Mouse (Mus musculus) lung, postnatal 14 days (tissue): ENCODE results near the gene Socs5.

ENCODE experiments used
- DNase-seq: peaks from one replicate; pipeline ENCODE4 v3.0.0; 2021

Gene Socs5

DNA sequence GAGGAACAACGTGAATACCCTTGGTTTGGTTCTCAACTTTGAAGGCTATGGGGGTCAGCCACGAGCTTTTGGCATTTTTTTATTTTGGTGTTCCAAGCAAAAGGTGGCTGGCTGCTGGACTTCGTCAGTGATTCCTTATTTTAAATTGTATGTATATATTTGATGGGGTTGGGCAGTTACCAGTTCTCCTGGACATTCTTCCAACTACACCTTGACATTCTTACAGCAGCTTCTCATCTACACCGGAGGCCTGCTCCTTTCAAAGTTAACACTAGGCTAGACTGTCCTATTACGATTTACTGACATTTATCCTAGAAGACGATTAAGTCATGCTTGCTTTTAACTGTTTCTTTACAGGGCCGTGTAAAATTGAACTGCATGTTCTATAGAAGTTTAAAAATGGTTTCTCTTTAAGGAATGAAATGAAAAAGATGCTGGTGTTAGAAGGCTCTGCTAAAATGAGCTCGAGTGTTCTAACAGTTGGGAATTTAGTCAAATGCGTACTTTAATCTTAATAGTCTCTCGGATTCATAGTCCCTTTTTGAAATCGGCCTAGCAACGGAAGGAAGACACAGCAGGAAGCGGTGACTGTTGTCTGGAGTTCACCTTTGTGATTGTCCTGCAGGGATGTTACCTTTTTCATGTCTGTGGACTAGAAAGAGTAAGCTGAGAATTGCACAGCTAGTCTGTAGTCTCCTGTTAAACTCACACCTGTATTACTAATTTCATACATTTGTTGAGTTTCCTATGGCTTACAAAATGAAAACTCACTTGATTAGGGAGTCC lies 1.2 kb downstream of the Socs5 start:
- no peak for DNase-seq

GRCm38 (mm10) chr17:87109504-87109903 lies 2.0 kb downstream of the Socs5 start:
- DNase-seq = no peak

GRCm38 (mm10) chr17:87112852-87113592 lies 5.5 kb downstream of the Socs5 start:
- DNase-seq = no peak

- no peak for DNase-seq
Measured at GRCm38 (mm10) chr17:87115615-87116014, 8.1 kb downstream of the Socs5 start.

- DNase-seq = no peak
Measured at GRCm38 (mm10) chr17:87118966-87119526, 11.6 kb downstream of the Socs5 start.

DNA sequence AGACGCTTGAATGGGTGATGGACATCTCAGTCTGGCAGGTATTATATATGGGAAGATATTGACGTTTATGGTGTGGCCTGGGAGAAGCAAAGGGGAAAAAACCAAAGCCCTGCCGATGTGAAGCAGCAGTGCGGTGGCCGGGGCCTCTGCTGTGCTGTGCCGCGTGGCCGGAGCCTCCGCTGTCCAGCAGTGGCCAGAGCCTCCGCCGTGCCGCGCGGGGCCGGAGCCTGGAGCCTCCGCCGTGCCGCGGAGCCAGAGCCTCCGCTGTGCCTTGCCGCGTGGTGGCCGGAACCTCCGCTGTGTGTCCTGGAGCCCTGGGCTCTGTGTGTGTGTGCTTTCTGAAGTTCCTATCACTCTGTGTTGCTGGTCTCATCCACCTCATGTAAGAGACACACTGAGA lies 17.9 kb downstream of the Socs5 start:
- DNase-seq = no peak

DNA sequence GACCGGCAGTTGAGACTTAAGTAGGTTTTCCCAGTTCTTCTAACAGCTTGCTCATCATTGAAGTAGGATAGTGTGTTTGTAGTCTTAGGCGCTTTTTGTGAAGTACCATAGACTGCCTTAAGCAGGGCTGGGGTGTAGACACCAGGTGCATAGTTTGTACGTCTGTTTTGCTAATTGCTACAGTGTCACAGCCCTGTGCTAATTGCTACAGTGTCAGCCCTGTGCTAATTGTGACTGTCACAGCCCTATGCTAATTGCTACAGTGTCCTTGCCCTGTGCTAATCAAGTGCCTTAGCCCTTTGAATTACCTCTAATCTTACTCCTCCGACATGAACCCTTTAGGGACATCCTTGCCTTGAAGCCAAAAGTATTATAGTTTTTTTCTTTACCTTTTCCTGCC lies 24.8 kb downstream of the Socs5 start:
- DNase-seq = no peak

DNA sequence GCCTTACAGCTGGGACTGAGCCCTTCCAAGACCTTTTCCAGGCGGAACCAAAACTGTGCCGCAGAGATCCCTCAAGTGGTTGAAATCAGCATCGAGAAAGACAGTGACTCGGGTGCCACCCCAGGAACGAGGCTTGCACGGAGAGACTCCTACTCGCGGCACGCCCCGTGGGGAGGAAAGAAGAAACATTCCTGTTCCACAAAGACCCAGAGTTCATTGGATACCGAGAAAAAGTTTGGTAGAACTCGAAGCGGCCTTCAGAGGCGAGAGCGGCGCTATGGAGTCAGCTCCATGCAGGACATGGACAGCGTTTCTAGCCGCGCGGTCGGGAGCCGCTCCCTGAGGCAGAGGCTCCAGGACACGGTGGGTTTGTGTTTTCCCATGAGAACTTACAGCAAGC lies 26.3 kb downstream of the Socs5 start:
- DNase-seq = peak; percentile 15

- no peak for DNase-seq
Measured at GRCm38 (mm10) chr17:87134631-87135030, 27.2 kb downstream of the Socs5 start.

DNA sequence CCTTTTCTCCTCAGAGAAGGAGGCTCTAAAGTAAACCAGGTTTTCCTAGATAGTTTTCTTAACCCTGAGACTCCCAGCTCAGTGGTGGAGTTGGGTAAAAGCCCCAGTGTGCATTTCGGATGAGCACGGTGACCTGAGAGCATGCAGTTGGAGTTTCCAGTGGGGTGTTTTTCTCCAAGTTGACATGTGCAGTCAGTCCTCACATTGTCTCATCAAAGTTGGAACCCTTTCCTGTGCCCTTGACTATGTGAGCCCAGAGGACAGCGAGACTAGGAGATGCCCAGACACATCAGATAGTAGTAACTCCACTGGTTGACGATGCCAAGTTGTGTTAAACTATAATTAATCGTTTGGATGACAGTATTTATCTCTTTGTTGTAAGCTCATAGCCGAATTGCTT lies 28.3 kb downstream of the Socs5 start:
- no peak for DNase-seq

GRCm38 (mm10) chr17:87141188-87141935 lies 33.9 kb downstream of the Socs5 start:
- no peak for DNase-seq

GRCm38 (mm10) chr17:87142271-87142670 lies 34.8 kb downstream of the Socs5 start:
- DNase-seq = peak; percentile 71

DNA sequence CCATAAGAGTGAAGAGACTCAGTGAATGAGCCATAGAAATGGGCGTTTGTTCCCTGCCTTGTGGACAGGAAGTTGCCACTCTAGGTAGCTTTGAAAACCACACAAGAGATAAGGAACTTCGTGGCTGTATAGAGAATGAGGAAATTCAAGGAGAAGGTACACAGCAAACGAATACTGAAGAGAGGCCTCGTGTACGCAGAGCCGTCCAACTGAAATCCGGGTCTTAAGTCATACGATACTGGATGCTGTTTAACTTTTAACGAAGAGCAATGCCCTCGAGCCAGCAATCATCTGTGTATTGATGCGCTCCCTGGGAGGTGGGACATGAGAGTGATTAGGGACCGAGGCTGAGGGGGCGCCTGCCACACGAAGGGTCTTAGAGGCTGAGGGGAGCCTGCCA lies 35.7 kb downstream of the Socs5 start:
- no peak for DNase-seq

DNA sequence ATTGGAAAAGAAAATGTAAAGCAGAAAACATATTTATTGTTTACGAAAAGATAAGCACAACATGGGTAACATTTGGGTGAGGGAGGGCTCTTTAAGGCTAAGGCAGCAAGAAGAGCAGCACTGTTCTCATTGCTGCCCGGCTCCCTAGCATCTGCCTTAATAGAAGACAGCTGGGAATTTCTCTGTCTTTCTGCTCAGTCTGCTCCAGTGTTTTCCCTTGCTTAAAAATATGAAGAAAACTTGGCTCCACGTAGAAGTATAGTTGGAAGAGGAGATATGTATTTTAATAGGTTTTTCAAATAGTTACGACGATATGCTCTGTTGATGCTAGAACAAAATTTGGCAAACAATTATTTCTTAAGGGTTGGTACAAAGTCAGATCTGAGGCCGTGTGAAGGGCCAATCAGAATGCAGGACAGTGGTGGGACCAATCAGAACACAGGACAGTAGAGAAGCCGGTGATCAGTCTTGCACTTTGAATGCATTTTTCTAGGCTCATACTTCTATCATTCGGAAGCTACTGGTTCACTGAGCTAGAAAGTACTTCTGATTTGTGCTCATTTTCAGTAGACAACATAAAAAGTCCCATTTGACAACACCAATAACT lies 39.0 kb downstream of the Socs5 start:
- DNase-seq = no peak

DNA sequence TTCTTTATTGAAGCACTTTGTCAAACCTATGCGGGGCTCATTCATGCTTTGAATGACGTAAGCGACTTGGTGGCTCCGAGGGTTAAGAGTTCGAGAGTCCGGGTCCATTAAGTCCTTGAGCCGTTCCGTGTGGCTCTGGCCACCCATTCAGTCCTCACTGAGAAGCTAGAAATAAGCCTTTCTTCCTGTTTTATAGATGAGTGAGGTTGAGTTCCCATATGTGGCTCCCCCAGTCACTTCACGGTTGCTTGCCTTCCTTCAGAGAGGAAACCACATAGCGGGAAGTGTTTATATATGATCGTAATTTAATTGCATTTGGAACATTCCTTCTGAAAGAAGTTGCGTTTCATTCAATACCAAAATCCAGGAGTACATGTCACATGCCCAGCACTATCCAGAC lies 42.3 kb downstream of the Socs5 start:
- DNase-seq = no peak

DNA sequence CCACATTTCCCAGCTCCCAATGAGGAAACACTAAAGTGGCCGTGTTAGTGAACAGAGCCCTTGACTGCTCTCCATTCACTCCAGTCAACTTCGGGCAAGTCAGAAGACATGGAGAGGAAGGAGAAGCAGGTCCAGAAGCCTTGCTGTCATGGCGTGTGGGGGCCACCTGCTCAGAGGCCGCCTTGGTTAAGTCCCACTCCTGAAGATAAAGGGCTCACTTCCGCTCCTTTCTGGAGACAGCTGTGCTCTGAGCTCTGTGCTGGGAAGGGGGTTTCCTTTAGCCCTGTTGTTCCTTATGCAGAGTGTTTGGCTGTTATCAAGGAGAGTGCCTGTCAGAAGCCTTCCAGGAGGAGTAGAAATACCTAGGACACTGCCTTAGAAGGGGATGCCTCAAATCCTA lies 45.5 kb downstream of the Socs5 start:
- DNase-seq = no peak

GRCm38 (mm10) chr17:87155664-87156063 lies 48.2 kb downstream of the Socs5 start:
- DNase-seq = no peak

GRCm38 (mm10) chr17:87157739-87158138 lies 50.3 kb downstream of the Socs5 start:
- no peak for DNase-seq

DNA sequence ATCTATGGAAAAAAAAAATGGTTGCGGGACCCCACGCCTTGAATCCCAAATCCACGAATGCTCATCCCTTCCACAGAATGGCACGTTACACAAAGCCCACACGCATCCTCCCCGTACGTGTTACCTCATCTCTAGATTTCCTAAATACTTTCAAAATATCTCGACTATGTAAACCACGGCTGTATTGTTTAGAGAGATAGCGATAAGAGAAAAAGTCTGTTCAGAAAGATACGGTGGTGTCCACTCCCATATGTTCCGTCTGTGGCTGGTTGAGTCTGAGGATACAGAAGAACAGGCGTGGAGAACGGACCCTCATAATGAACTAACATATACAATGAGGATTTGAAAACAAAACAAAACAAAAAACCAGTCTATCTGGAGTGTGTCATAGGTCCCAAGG lies 51.1 kb downstream of the Socs5 start:
- DNase-seq = no peak

DNA sequence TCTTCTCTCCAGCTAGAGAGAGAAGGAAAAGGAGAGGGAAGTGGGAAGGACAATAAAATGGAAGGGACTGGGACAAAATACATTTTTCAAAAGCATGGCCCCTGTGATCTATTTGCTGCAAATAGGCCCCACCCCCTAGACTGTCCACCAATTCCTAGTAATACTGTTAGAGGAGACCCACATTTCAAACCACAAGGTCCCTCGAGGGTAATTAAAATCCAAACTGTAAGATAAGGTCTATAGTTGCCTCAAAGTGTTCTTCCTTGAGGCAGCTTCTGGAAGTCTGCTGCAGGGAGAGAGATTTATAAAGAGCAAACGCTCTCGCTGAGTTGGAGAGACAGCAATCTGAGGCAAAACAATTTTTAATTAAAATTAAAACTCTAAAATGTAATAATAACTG lies 52.8 kb downstream of the Socs5 start:
- no peak for DNase-seq

DNA sequence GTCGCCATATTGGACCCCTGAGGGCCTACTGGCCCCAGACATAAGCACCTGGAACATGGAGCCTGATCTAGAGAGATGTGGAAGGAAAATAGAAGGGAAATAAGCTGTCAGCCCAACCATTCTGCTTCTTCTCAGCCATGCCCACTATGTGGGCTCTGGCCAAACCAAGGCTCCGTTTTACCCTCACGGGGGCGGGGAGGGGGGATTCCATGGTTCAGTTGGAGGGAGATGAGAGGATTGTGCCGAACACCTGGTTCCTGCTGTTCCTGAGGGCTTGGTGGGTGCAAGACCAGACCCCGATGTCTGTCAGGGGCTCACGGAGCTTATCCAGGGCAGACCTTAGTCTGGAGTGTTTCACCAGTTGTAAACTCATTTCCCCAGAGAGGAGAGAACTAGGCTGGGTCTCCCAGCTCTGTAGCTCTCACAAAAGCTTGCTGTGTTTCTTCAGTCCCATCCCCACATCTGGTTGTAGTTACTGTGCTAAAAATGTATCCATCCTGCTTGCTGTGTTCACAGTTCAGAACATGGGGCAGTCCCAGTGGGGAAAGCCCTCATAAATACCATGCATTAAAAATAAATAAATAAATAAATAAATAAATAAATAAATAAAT lies 56.9 kb downstream of the Socs5 start:
- no peak for DNase-seq

DNA sequence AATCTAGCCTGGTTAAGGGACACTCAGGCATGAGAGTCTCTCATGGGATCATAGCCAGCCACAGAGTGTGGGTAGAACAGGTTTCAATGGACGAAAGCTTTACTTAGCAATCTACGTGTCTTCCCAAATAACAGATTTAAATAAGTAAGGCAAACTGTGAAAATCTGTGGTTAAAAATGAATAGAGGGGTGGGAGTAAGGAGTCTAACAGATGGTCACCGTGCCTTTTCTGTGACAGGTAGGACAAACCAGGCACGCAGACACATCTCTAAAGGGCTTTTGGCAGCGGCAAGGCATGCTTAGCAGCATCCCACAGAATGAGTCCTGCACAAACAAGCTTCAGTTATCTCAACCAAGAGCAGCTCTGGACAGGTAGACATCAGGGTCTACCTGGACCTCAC lies 59.9 kb downstream of the Socs5 start:
- DNase-seq = no peak

DNA sequence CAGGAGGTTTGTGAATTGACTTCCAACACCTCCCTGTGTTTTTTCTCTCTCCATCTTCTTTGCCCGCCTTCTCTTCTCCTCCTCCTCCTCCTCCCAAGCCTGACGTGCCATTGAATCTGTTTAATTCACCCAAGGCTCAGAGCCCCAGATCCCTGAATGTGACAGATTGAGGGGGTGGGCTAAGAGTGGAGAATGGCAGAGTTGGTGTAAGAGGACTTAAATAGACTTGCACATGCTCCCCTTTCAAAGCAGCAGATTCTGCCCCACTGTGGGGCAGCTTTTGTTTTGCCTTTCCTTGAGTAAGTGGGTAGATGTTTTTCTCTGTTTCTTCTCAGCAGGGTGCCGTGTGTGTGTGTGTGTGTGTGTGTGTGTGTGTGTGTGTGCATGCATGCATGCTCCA lies 61.6 kb downstream of the Socs5 start:
- no peak for DNase-seq
